Mouse (Mus musculus) liver, embryonic 11.5 days (tissue): ENCODE measurements around the gene Gm11444. TPM values are rescaled to one million over a fixed set of nuclear protein-coding genes. Genes with fewer than 3 reads are reported as not detected.

ENCODE experiments used
- ATAC-seq: fragments of 200-750 bp; cut with Nextera tagmentation; replicated peaks from 2 replicates; pipeline ENCODE4 v1.8.0; 2017; ENCODE audit warnings: moderate number of reproducible peaks, mild to moderate bottlenecking, moderate TSS enrichment, moderate library complexity; ENCODE audit not compliant: low FRiP score
- DNase-seq: peaks from one replicate; pipeline ENCODE4 v3.0.0-alpha.2; 2017; ENCODE audit warnings: low spot score
- H3K27ac ChIP-seq: fragments of 300-500 bp; sonication (generic); 2 replicates; pipeline ENCODE4 v1.5.1; 2014; ENCODE audit warnings: mild to moderate bottlenecking, low read depth, low read length, control low read depth
- H3K27me3 ChIP-seq: fragments of 300-500 bp; sonication (generic); replicated peaks from 2 replicates; pipeline ENCODE4 v1.6.1; 2014; ENCODE audit warnings: low read length, mixed read lengths; ENCODE audit not compliant: control insufficient read depth, insufficient read depth
- H3K36me3 ChIP-seq: fragments of 300-500 bp; sonication (generic); 2 replicates; pipeline ENCODE4 v1.6.1; 2014; ENCODE audit warnings: mild to moderate bottlenecking, low read length, moderate library complexity, mixed read lengths; ENCODE audit not compliant: control insufficient read depth, insufficient read depth
- H3K4me1 ChIP-seq: fragments of 300-500 bp; sonication (generic); replicated peaks from 2 replicates; pipeline ENCODE4 v1.6.1; 2014; ENCODE audit warnings: low read length, mixed read lengths; ENCODE audit not compliant: control insufficient read depth, insufficient read depth
- H3K4me2 ChIP-seq: fragments of 300-500 bp; sonication (generic); 2 replicates; pipeline ENCODE4 v1.6.1; 2014; ENCODE audit warnings: mild to moderate bottlenecking, control low read depth, moderate library complexity
- H3K4me3 ChIP-seq: fragments of 300-500 bp; sonication (generic); 2 replicates; pipeline ENCODE4 v1.5.1; 2014; ENCODE audit warnings: low read depth, low read length, control low read depth
- H3K9ac ChIP-seq: fragments of 300-500 bp; sonication (generic); 2 replicates; pipeline ENCODE4 v1.6.1; 2014; ENCODE audit warnings: low read depth, low read length, control low read depth
- H3K9me3 ChIP-seq: fragments of 300-500 bp; sonication (generic); 2 replicates; pipeline ENCODE4 v1.6.1; 2016; ENCODE audit warnings: low read length, inconsistent platforms, mixed read lengths; ENCODE audit not compliant: control insufficient read depth
- WGBS: fragments of 180-500 bp; shearing (Covaris S2); extraction: QIAGEN DNeasy Blood & Tissue Kit; methylation state at CpG from one replicate; pipeline ENCODE4 v1.1.7; 2014; 5-methylcytosine and 5-hydroxymethylcytosine counted together
- polyA plus RNA-seq: library from polyadenylated mRNA; unstranded; fragments of >200 nt; fragmentation: Nextera tagmentation; extraction: Ambion mirVana; gene quantifications from 2 replicates; pipeline ENCODE4 v1.2.1, GENCODE M21; 2014

The Gm11444 gene
- polyA plus RNA-seq, 1 experiment from 2014 or later = not detected

DNA sequence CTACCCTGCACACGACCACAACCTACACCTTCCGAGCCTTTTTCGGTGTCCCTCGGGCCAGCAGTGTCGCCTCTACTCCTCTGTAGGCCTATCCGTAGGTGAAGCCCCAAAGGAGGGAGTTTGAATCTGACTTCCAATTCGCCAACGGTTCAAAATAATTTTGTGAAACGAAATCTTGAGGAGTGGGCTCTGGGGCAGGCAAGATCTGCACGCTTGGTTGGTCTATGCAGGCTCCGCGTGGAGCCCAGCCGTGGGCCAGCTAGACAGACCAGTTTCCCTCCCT, 40.4 kb upstream of the Gm11444 start:
- Histone ChIP-seq H3K27me3 (peaks cover 97% of the 10 kb centered on the region), H3K9me3 (no peaks in the 10 kb centered on the region), H3K4me2 (no peak overlapping the region), H3K36me3 (no peaks in the 10 kb centered on the region), H3K9ac (no peak overlapping the region), H3K4me3 (0 out of 2 replicates have a peak overlapping the region, but pooled peaks have one; percentile 12), H3K27ac (no peak overlapping the region), H3K4me1 (peaks cover 13% of the 10 kb centered on the region)
- 4% methylated on average over 13 of the region's 13 CpGs for WGBS
- DNase-seq = no peak
- no peak for ATAC-seq

DNA sequence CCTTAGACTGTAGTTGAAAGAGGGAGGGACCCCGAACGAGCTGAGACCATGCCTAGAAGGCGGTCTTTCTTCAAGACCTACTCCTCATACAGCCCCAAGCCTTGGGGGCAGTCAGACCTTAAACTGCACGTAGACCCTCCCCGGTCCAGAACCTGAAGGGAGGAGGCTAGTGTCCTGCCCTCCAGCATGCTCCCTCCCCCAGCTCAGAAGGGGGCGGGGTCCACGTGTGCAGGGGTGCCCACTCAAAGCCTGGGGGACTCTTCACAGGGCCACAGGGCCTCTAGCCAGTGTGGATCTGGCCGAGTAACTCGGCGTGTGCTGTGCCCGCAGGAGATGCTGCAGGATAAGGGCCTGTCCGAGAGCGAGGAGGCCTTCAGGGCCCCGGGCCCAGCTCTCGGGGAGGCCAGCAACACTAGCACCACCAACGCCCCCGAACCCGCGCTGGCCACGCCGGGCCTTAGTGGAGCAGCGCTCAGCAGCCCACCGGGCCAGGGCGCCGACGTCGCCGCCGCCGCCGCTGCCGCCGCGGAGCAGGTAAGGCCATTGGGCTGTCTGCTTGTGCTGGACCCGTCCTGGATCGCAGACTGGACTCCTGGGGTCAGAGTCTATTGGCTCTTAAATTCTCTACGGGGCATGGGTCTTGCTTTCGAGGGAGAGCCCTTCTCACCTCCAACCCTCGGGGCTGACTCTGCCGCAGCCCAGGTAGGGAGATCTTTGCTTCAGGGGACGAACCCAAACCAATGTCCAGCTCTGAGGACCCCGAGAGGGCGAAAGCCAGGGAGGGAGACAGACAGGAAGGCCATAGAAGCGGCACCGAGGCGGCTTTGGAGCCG, 39.8 kb upstream of the Gm11444 start:
- Histone ChIP-seq H3K4me1 (peaks cover 13% of the 10 kb centered on the region), H3K9ac (no peak overlapping the region), H3K9me3 (no peaks in the 10 kb centered on the region), H3K36me3 (no peaks in the 10 kb centered on the region), H3K27me3 (peaks cover 97% of the 10 kb centered on the region), H3K4me3 (peak overlapping the region; percentile 5; the same call in 1 of the 2 replicates), H3K27ac (no peak overlapping the region), H3K4me2 (peak overlapping the region; percentile 5; the same call in 1 of the 2 replicates)
- no peak for DNase-seq
- ATAC-seq = no peak
- WGBS = 6% methylated on average over 47 of the region's 47 CpGs

DNA sequence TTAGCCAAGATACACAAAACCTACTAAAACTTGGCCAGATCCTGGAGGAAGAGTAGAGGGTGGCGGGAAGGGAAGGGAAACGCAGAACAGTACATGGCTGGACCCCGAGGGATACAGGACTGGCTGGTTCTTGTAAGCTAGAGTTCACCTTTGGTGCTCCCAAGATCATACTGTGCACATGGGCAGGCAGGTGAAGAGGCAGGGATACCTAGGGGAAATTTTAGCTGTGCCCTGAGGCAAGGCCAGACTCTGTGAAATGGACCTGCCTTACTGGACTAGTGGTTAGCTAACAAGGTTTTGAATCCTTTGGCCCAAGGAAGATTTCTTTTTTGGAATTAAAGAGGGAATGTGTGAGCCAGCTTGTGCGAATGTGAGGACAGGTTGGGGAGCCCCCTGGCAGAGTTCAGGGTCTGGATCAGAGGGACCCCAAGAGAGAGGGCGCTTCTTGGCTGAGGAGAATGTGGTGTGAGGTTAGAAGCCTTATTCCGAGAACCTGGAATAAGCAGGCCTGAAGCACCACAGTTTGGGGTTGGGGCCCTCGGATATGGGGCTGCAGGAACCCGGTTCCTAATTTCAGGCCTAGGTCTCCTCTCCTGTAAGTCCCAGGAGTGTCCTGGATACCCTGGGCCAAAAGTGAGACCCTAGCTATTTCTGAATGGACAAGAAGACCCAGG, 39.1 kb upstream of the Gm11444 start:
- Histone ChIP-seq H3K9ac (no peak overlapping the region), H3K36me3 (no peaks in the 10 kb centered on the region), H3K27me3 (peaks cover 97% of the 10 kb centered on the region), H3K4me2 (no peak overlapping the region), H3K9me3 (no peaks in the 10 kb centered on the region), H3K4me3 (no peak overlapping the region; the same call in 1 of the 2 replicates), H3K27ac (no peak overlapping the region), H3K4me1 (peaks cover 13% of the 10 kb centered on the region)
- DNase-seq (no peak), ATAC-seq (no peak)
- WGBS = 27% methylated on average over 8 of the region's 8 CpGs

DNA sequence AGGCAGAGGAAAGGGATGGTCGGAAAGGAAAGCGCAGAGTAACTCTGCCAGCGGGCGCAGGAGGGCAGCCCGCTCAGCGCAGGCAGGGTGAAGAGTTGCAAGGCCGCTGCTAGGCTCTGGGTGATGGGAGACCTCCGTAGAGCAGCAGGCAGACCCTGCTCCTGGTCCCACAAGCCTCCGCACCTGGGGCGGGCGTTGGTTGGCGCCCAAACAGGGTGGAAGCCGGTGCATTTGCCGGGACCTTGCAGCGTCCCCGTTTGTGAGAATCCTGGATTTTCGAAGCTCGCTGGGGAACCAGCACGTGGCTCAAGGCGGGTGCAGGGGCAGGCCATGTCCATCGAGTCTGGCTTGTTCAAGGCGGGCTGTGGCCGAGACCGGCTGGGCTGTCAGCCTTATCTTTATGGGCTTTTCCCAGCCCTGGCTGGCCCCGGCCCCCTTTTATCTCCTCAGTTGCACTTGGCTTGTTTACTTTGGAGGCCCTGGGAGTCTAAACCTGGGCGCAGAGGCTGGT, 38.4 kb upstream of the Gm11444 start:
- Histone ChIP-seq H3K27ac (no peak overlapping the region), H3K4me3 (peak overlapping the region; percentile 28)
- no peak for ATAC-seq

DNA sequence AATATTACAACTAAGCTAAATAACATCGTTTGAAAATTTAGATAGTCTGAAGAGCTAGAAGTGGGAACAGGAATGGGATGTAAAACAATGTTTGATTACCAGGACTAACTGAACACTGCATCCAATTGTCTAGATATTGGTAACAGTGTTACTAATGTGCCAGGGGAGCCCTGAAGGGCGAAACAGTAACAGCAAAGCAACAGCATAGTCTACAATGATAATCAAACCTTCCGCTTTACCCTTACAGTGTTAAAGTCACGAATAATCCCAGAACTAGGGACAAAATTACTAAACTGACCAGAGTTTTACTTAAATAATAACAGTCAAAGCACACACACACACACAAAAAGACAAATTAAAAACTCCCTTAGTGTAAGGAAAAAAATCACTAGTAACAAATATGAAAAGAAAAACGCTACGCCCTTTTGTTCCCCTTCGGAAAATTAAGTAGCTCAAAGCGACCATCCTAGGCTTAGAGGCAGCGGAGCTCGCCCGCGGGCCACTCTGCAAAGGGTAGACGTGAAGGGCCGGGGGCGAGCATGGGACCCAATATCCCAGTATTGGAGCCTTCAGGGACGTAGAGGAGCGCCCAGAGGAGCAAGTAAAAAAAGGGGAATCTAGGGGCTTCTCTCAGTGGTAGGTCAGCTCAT, 37.8 kb upstream of the Gm11444 start:
- DNase-seq (no peak), ATAC-seq (no peak)
- Histone ChIP-seq H3K27me3 (peaks cover 97% of the 10 kb centered on the region), H3K9ac (no peak overlapping the region), H3K4me1 (peaks cover 13% of the 10 kb centered on the region), H3K4me3 (peak overlapping the region; percentile 28), H3K4me2 (peak overlapping the region; percentile 43), H3K9me3 (no peaks in the 10 kb centered on the region), H3K36me3 (no peaks in the 10 kb centered on the region), H3K27ac (no peak overlapping the region)
- 5% methylated on average over 17 of the region's 17 CpGs for WGBS

More for the DNA sequence above, 38.4 kb upstream of the Gm11444 start:
- Histone ChIP-seq H3K4me1 (peaks cover 13% of the 10 kb centered on the region), H3K9me3 (no peaks in the 10 kb centered on the region), H3K36me3 (no peaks in the 10 kb centered on the region), H3K9ac (no peak overlapping the region), H3K27me3 (peaks cover 97% of the 10 kb centered on the region), H3K4me2 (peak overlapping the region; percentile 43)
- DNase-seq = no peak
- 1% methylated on average over 26 of the region's 26 CpGs for WGBS

DNA sequence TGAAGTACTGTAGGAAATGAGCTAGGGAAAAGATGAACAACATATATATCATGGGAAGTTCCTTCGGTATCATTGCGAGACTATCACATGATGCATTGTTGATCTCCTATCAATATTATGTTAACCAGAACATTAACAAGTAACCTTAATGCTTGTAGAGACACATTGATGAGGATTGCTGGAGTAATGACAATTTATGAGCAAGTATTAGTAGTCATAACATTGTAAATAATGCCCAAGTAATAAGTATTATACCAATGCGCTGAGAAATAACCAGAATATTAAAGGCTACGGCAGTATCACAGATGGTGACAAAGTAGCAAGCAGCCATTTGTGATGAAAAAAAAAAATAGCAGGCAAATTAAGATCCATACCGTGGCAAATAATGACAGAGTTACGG, 37.1 kb upstream of the Gm11444 start:
- Histone ChIP-seq H3K9me3 (no peaks in the 10 kb centered on the region), H3K4me1 (peaks cover 13% of the 10 kb centered on the region), H3K36me3 (no peaks in the 10 kb centered on the region), H3K4me3 (no peak overlapping the region), H3K4me2 (no peak overlapping the region), H3K9ac (no peak overlapping the region), H3K27me3 (peaks cover 95% of the 10 kb centered on the region), H3K27ac (no peak overlapping the region)
- no peak for ATAC-seq
- DNase-seq = no peak
- 34% methylated on average over 6 of the region's 6 CpGs for WGBS

DNA sequence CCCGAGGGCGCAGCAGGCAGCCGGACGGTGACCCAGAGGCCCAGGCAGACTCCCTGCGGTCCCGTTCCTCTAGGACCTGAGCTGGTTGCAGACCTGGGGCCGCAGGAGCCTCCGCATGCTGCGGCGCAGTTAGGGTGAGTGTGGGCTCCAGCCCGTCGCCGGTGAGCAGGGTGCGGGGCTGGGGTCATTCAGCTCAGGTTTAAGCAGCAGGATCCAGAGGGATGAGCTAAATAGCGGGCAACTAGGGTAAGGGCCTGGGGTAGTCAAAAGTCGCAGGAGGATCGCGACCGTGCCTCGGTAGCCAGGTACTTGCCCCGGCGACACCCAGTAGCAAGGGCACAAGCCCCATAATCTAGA, 36.3 kb upstream of the Gm11444 start:
- 10% methylated on average over 22 of the region's 22 CpGs for WGBS
- peak overlapping the region; percentile 2; the same call in 1 of the 2 replicates for H3K9ac ChIP-seq
- H3K9me3 ChIP-seq = no peaks in the 10 kb centered on the region
- no peak for DNase-seq
- peaks cover 95% of the 10 kb centered on the region for H3K27me3 ChIP-seq
- no peak for ATAC-seq
- peaks cover 13% of the 10 kb centered on the region for H3K4me1 ChIP-seq
- H3K4me3 ChIP-seq = peak overlapping the region; percentile 14; the same call in 1 of the 2 replicates
- no peak overlapping the region for H3K27ac ChIP-seq
- no peaks in the 10 kb centered on the region for H3K36me3 ChIP-seq
- H3K4me2 ChIP-seq = no peak overlapping the region

DNA sequence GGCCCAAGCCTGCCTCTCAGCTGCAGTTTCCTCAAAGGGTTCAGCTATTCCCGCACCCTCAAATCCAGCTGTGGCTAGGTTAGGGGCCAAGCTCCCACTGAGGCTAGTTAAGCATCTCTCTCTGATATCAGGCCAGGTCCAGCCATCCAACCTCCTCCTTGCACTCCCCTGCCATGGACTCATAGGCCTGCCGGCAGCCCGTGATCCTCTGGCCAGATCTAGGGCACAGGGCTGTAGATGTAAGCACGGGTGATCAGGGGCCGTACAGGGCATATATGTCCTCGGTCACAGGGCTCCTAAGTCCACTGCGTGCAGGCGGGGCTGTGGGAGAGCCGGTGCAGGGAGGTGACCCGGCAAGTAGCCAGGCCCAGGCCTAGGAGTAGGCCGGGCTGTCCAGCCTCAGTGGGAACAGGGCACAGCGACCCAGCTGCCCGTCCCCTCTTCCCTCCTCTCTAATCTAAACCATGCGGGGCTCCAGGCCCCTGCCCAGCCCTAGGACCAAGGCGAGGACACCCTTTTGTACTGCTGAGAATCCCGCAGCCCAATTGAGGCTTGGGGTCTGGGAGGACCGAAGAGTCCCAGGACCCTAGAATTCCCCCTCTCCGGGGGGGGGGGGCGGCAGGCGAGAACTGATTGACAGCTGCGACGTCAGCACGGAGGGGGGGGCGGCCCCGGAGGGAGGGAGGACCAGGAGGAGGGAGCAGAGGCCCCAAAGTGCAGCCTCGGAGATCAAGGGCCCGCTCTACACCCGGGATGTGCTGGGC, 35.7 kb upstream of the Gm11444 start, which contains the start of gene Tbx4:
Gene Tbx4 (plus strand): TSS at position 758 of the 764 bp plus-strand sequence.
- no peaks in the 10 kb centered on the region for H3K9me3 ChIP-seq
- ATAC-seq (no peak; the same call in 1 of the 2 replicates), DNase-seq (no peak)
- WGBS = 18% methylated on average over 26 of the region's 28 CpGs
- H3K4me3 ChIP-seq = peak within 1 kb of the TSS; percentile 14; the same call in 1 of the 2 replicates
- H3K4me2 ChIP-seq = no peak within 1 kb of the TSS
- H3K36me3 ChIP-seq = no peaks in the 10 kb centered on the region
- H3K27me3 ChIP-seq = peaks cover 94% of the 10 kb centered on the region
- peaks cover 13% of the 10 kb centered on the region for H3K4me1 ChIP-seq
- no peak within 1 kb of the TSS for H3K27ac ChIP-seq
- H3K9ac ChIP-seq = peak within 1 kb of the TSS; percentile 2; the same call in 1 of the 2 replicates
